Mouse (Mus musculus) thymus, adult 2 months (tissue): ENCODE data around the gene Ccnf.

Source experiments
- CTCF ChIP-seq: fragments of 200-500 bp; IDR thresholded peaks from 2 replicates; pipeline ENCODE4 v1.5.1; 2012; ENCODE audit warnings: mild to moderate bottlenecking, control low read depth, low read length, moderate library complexity, borderline replicate concordance; ENCODE audit not compliant: control insufficient read depth, poor library complexity, insufficient read depth; ENCODE audit errors: extremely low read depth
- POLR2A ChIP-seq: fragments of 200-500 bp; IDR thresholded peaks from 2 replicates; pipeline ENCODE4 v1.6.1; 2012; ENCODE audit warnings: mild to moderate bottlenecking, low read length, control low read depth, moderate library complexity; ENCODE audit not compliant: control insufficient read depth, poor library complexity, insufficient read depth; ENCODE audit errors: extremely low read depth

DNA sequence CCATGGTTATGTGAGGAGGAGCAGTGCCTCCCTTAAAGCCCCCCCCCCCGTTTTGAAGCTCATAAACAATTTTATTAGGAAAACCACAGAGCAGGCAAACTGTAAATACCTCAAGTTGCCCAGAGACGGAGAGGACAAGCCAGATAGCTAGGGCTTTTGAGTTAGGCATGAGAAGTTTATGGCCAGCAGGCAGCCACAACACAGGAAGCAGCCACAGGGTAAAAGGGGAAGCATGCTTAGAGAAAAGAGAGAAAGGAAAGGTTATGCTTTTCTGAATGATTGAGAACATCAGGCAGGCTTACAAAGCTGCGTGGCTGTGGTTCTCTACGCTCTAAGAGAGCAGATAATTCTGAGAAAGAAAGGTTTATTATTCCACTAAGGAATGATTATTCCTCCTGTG, 9.2 kb upstream of the Ccnf start:
- TF ChIP-seq CTCF = no peak
- no peak for TF ChIP-seq POLR2A
